Mouse (Mus musculus): ENCODE data around the gene Polr2a. TPM values are rescaled to one million over a fixed set of nuclear protein-coding genes. Genes with fewer than 3 reads are reported as not detected.

The Polr2a gene
- polyA plus RNA-seq, 1 experiment, result 103 TPM

- Histone ChIP-seq H3K4me1 (ENCODE audit: control insufficient read depth, insufficient read depth, low read length) (peaks cover 5% of the 10 kb centered on the region), H3K27ac (ENCODE audit: insufficient read depth, low read length) (peak overlapping the region; percentile 6; the same call in 1 of the 2 replicates), H3K4me3 (ENCODE audit: low read depth, low read length) (no peak overlapping the region), H3K9ac (ENCODE audit: low read depth, poor library complexity, severe bottlenecking) (no peak overlapping the region), H3K9me3 (replicated peaks; ENCODE audit: control insufficient read depth, insufficient read depth, low read length, poor library complexity, severe bottlenecking) (no peaks in the 10 kb centered on the region), H3K27me3 (ENCODE audit: control insufficient read depth, insufficient read depth, low read length, poor library complexity, severe bottlenecking) (no peaks in the 10 kb centered on the region), H3K36me3 (ENCODE audit: control insufficient read depth, insufficient read depth, low read length, poor library complexity, severe bottlenecking) (no peaks in the 10 kb centered on the region)
- TF ChIP-seq POLR2A (IDR thresholded peaks at IDR 0.05; ENCODE audit: insufficient read depth, low read length), result no peak
- no peak for TF ChIP-seq CTCF (IDR thresholded peaks at IDR 0.05; ENCODE audit: low read depth, low read length)
- no peak for TF ChIP-seq EP300 (IDR thresholded peaks at IDR 0.05; ENCODE audit: insufficient read depth, low read depth, low read length)
Observed at GRCm38 (mm10) chr11:69715929-69716328, 42.5 kb downstream of the Polr2a start.

- Histone ChIP-seq H3K27ac (ENCODE audit: insufficient read depth, low read length) (peak overlapping the region; percentile 65), H3K36me3 (ENCODE audit: control insufficient read depth, insufficient read depth, low read length, poor library complexity, severe bottlenecking) (no peaks in the 10 kb centered on the region), H3K4me3 (ENCODE audit: low read depth, low read length) (peak overlapping the region; percentile 41), H3K9me3 (replicated peaks; ENCODE audit: control insufficient read depth, insufficient read depth, low read length, poor library complexity, severe bottlenecking) (no peaks in the 10 kb centered on the region), H3K4me1 (ENCODE audit: control insufficient read depth, insufficient read depth, low read length) (peaks cover 6% of the 10 kb centered on the region), H3K9ac (ENCODE audit: low read depth, poor library complexity, severe bottlenecking) (peak overlapping the region; percentile 58), H3K27me3 (ENCODE audit: control insufficient read depth, insufficient read depth, low read length, poor library complexity, severe bottlenecking) (no peaks in the 10 kb centered on the region)
- TF ChIP-seq POLR2A (IDR thresholded peaks at IDR 0.05; ENCODE audit: insufficient read depth, low read length), result no peak
- no peak for TF ChIP-seq EP300 (IDR thresholded peaks at IDR 0.05; ENCODE audit: insufficient read depth, low read depth, low read length)
- TF ChIP-seq CTCF (IDR thresholded peaks at IDR 0.05; ENCODE audit: low read depth, low read length), result peak; percentile 96
Observed at GRCm38 (mm10) chr11:69715482-69715881, 43.0 kb downstream of the Polr2a start.

GRCm38 (mm10) chr11:69714636-69715329 lies 43.7 kb downstream of the Polr2a start:
- peak overlapping the region; percentile 65 for H3K27ac ChIP-seq (ENCODE audit: insufficient read depth, low read length)
- H3K9ac ChIP-seq (ENCODE audit: low read depth, poor library complexity, severe bottlenecking), result peak overlapping the region; percentile 58
- H3K27me3 ChIP-seq (ENCODE audit: control insufficient read depth, insufficient read depth, low read length, poor library complexity, severe bottlenecking), result no peaks in the 10 kb centered on the region
- peak overlapping the region; percentile 41 for H3K4me3 ChIP-seq (ENCODE audit: low read depth, low read length)
- no peaks in the 10 kb centered on the region for H3K9me3 ChIP-seq (replicated peaks; ENCODE audit: control insufficient read depth, insufficient read depth, low read length, poor library complexity, severe bottlenecking)
- TF ChIP-seq EP300 (IDR thresholded peaks at IDR 0.05; ENCODE audit: insufficient read depth, low read depth, low read length), result 0 out of 2 replicates have a peak, but pooled peaks have one; percentile 57
- TF ChIP-seq CTCF (IDR thresholded peaks at IDR 0.05; ENCODE audit: low read depth, low read length), result no peak
- TF ChIP-seq POLR2A (IDR thresholded peaks at IDR 0.05; ENCODE audit: insufficient read depth, low read length), result no peak
- H3K4me1 ChIP-seq (ENCODE audit: control insufficient read depth, insufficient read depth, low read length), result peaks cover 7% of the 10 kb centered on the region
- no peaks in the 10 kb centered on the region for H3K36me3 ChIP-seq (ENCODE audit: control insufficient read depth, insufficient read depth, low read length, poor library complexity, severe bottlenecking)

DNA sequence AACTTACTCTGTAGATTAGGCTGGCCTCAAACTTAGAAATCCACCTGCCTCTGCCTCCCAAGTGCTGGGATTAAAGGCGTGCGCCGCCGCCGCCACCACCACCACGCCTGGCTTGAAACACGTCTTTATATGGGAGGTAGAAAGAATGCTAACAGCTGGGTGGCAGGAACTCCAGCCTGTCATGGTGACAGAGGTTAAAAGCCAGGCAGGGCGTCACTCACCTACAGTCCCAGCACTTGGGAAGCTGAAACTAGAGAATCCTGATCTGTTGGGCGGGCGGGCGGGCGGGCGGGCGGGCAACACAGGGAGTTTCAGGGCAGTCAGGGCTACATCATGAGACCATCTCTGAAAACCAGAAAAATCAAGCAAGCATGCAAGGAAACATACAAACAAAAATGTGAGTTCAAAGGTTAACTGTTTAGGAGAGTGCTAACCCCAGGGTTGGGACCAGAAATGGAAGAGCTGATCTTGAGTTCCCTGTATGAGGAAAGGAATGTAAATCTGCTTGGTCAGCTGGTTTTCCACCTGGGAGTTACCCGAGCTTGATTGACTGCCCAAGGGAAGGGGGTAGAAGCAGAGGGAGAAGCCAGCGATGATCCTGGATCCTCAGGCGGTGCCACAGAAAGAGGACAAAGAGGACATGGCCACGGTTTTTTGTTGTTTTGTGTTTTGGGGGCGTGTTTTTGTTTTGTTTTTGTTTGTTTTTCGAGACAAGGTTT lies 45.3 kb downstream of the Polr2a start:
- H3K4me3 ChIP-seq (ENCODE audit: low read depth, low read length), result peak overlapping the region; percentile 68
- H3K36me3 ChIP-seq (ENCODE audit: control insufficient read depth, insufficient read depth, low read length, poor library complexity, severe bottlenecking), result no peaks in the 10 kb centered on the region
- no peaks in the 10 kb centered on the region for H3K9me3 ChIP-seq (replicated peaks; ENCODE audit: control insufficient read depth, insufficient read depth, low read length, poor library complexity, severe bottlenecking)
- H3K9ac ChIP-seq (ENCODE audit: low read depth, poor library complexity, severe bottlenecking), result peak overlapping the region; percentile 64
- H3K4me1 ChIP-seq (ENCODE audit: control insufficient read depth, insufficient read depth, low read length), result peaks cover 14% of the 10 kb centered on the region
- peak overlapping the region; percentile 93 for H3K27ac ChIP-seq (ENCODE audit: insufficient read depth, low read length)
- no peaks in the 10 kb centered on the region for H3K27me3 ChIP-seq (ENCODE audit: control insufficient read depth, insufficient read depth, low read length, poor library complexity, severe bottlenecking)
- TF ChIP-seq CTCF (IDR thresholded peaks at IDR 0.05; ENCODE audit: low read depth, low read length) (no peak), POLR2A (IDR thresholded peaks at IDR 0.05; ENCODE audit: insufficient read depth, low read length) (no peak), EP300 (IDR thresholded peaks at IDR 0.05; ENCODE audit: insufficient read depth, low read depth, low read length) (no peak)

DNA sequence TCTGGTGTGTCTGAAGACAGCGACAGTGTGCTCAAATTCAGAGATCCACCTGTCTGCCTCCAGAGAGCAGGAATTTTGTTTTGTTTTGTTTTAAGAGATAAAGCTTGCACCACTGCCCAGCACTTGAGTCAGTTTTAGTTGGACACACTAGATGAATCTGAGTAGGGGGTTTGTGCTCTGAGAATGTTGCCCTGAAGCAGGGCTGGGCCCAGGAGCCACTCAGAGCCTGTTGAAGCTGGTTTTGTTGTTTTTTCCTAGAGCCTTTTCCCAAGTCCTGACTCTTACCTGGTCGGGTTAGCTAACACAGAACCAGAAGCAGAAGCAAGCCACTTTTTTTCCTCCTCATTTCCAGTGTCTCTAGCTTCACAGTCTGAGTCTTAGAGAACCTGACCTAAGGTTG lies 47.4 kb downstream of the Polr2a start:
- TF ChIP-seq POLR2A (IDR thresholded peaks at IDR 0.05; ENCODE audit: insufficient read depth, low read length) (no peak), EP300 (IDR thresholded peaks at IDR 0.05; ENCODE audit: insufficient read depth, low read depth, low read length) (peak; percentile 54; the same call in 1 of the 2 replicates), CTCF (IDR thresholded peaks at IDR 0.05; ENCODE audit: low read depth, low read length) (no peak)
- no peaks in the 10 kb centered on the region for H3K27me3 ChIP-seq (ENCODE audit: control insufficient read depth, insufficient read depth, low read length, poor library complexity, severe bottlenecking)
- H3K9me3 ChIP-seq (replicated peaks; ENCODE audit: control insufficient read depth, insufficient read depth, low read length, poor library complexity, severe bottlenecking), result no peaks in the 10 kb centered on the region
- H3K36me3 ChIP-seq (ENCODE audit: control insufficient read depth, insufficient read depth, low read length, poor library complexity, severe bottlenecking), result no peaks in the 10 kb centered on the region
- H3K4me1 ChIP-seq (ENCODE audit: control insufficient read depth, insufficient read depth, low read length), result peaks cover 15% of the 10 kb centered on the region
- H3K4me3 ChIP-seq (ENCODE audit: low read depth, low read length), result no peak overlapping the region
- peak overlapping the region; percentile 99 for H3K27ac ChIP-seq (ENCODE audit: insufficient read depth, low read length)
- peak overlapping the region; percentile 45 for H3K9ac ChIP-seq (ENCODE audit: low read depth, poor library complexity, severe bottlenecking)

DNA sequence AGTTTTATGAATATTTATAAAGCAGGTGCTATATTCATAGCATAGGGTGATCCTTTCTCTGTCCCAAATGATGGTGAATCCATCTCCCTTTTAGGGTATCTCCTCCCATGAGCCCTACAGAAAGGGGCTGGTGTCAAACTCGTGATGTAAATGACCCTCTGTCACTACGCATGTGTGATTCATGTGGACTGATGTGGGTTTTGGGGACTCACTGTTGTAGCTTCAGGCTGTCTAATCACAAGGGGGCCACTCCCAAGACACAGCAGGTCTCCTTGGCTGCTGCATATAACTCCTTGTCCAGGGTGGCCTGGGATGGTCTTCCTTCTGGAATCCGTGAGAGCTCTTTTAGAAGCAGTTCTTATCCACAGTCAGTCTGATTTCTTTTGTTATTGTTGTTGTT lies 48.0 kb downstream of the Polr2a start:
- Histone ChIP-seq H3K9ac (ENCODE audit: low read depth, poor library complexity, severe bottlenecking) (peak overlapping the region; percentile 45), H3K27me3 (ENCODE audit: control insufficient read depth, insufficient read depth, low read length, poor library complexity, severe bottlenecking) (no peaks in the 10 kb centered on the region), H3K27ac (ENCODE audit: insufficient read depth, low read length) (peak overlapping the region; percentile 99), H3K4me1 (ENCODE audit: control insufficient read depth, insufficient read depth, low read length) (peaks cover 15% of the 10 kb centered on the region), H3K36me3 (ENCODE audit: control insufficient read depth, insufficient read depth, low read length, poor library complexity, severe bottlenecking) (no peaks in the 10 kb centered on the region), H3K9me3 (replicated peaks; ENCODE audit: control insufficient read depth, insufficient read depth, low read length, poor library complexity, severe bottlenecking) (no peaks in the 10 kb centered on the region), H3K4me3 (ENCODE audit: low read depth, low read length) (no peak overlapping the region)
- no peak for TF ChIP-seq CTCF (IDR thresholded peaks at IDR 0.05; ENCODE audit: low read depth, low read length)
- TF ChIP-seq EP300 (IDR thresholded peaks at IDR 0.05; ENCODE audit: insufficient read depth, low read depth, low read length), result peak; percentile 60; the same call in 1 of the 2 replicates

Data from ES-Bruce4 (cell line).